Mouse (Mus musculus) kidney, embryonic 16.5 days (tissue): ENCODE data around the gene Lingo2. TPM values are rescaled to one million over a fixed set of nuclear protein-coding genes. Genes with fewer than 3 reads are reported as not detected.

Experiments
- ATAC-seq: fragments of 200-750 bp; cut with Nextera tagmentation; 2 replicates; pipeline ENCODE4 v1.8.0; 2017; ENCODE audit warnings: moderate TSS enrichment; ENCODE audit not compliant: low FRiP score, low TSS enrichment
- H3K27ac ChIP-seq: fragments of 300-500 bp; sonication (generic); 2 replicates; pipeline ENCODE4 v1.5.1; 2014; ENCODE audit warnings: low read length
- H3K27me3 ChIP-seq: fragments of 300-500 bp; sonication (generic); 2 replicates; pipeline ENCODE4 v1.6.1; 2014; ENCODE audit warnings: low read length, control low read depth, mixed read lengths; ENCODE audit not compliant: insufficient read depth
- H3K36me3 ChIP-seq: fragments of 300-500 bp; sonication (generic); 2 replicates; pipeline ENCODE4 v1.6.1; 2014; ENCODE audit warnings: low read length, control low read depth, mixed read lengths; ENCODE audit not compliant: insufficient read depth
- H3K4me1 ChIP-seq: fragments of 300-500 bp; sonication (generic); 2 replicates; pipeline ENCODE4 v1.6.1; 2014; ENCODE audit warnings: low read length, control low read depth, mixed read lengths; ENCODE audit not compliant: insufficient read depth
- H3K4me2 ChIP-seq: fragments of 300-500 bp; sonication (generic); replicated peaks from 2 replicates; pipeline ENCODE4 v1.6.1; 2014; ENCODE audit warnings: low read depth, low read length
- H3K4me3 ChIP-seq: fragments of 300-500 bp; sonication (generic); 2 replicates; pipeline ENCODE4 v1.5.1; 2014; ENCODE audit warnings: mild to moderate bottlenecking, low read length
- H3K9ac ChIP-seq: fragments of 300-500 bp; sonication (generic); replicated peaks from 2 replicates; pipeline ENCODE4 v1.6.1; 2014; ENCODE audit warnings: low read length
- H3K9me3 ChIP-seq: fragments of 300-500 bp; sonication (generic); 2 replicates; pipeline ENCODE4 v1.6.1; 2016; ENCODE audit warnings: low read length, control low read depth
- WGBS: fragments of 180-500 bp; shearing (Covaris S2); extraction: QIAGEN DNeasy Blood & Tissue Kit; methylation state at CpG from one replicate; pipeline ENCODE4 v1.1.7; 2014; 5-methylcytosine and 5-hydroxymethylcytosine counted together
- polyA plus RNA-seq: library from polyadenylated mRNA; unstranded; fragments of >200 nt; fragmentation: Nextera tagmentation; extraction: Ambion mirVana; gene quantifications from 2 replicates; pipeline ENCODE4 v1.2.1, GENCODE M21; 2015

Lingo2 gene
- polyA plus RNA-seq, 1 experiment from 2014 or later: 0.22 TPM

GRCm38 (mm10) chr4:35927722-35928121 lies 1023.8 kb downstream of the Lingo2 start:
- Histone ChIP-seq H3K4me2 (no peak overlapping the region), H3K9ac (no peak overlapping the region), H3K9me3 (no peaks in the 10 kb centered on the region), H3K4me1 (no peaks in the 10 kb centered on the region), H3K27me3 (no peaks in the 10 kb centered on the region), H3K4me3 (no peak overlapping the region), H3K36me3 (no peaks in the 10 kb centered on the region), H3K27ac (no peak overlapping the region)
- WGBS: 87% methylated on average over 2 of the region's 2 CpGs
- ATAC-seq: no peak

DNA sequence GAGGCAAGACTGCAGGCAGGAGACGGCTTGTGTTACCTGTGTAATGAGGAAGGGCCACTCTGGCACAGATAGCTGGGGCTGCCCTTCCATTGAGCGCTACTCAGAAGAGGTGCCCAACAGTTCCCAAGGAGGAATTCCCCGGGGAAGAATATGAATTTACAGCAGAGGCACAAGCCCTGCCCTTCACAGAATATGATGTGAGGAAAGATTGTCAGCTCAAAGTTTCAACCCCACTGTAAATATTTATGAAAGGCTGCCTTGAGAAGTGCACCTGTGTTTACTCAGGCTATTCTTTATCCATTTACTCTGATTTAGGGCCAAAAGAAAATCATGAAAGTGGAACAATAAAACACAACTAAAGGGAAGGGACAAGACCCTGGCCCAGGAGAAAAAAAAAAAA lies 1034.1 kb downstream of the Lingo2 start:
- ATAC-seq: no peak
- H3K9ac ChIP-seq: no peak overlapping the region
- 72% methylated on average over 3 of the region's 3 CpGs for WGBS
- no peaks in the 10 kb centered on the region for H3K9me3 ChIP-seq
- H3K4me2 ChIP-seq: no peak overlapping the region
- no peaks in the 10 kb centered on the region for H3K4me1 ChIP-seq
- no peak overlapping the region for H3K4me3 ChIP-seq
- no peak overlapping the region for H3K27ac ChIP-seq
- no peaks in the 10 kb centered on the region for H3K27me3 ChIP-seq
- H3K36me3 ChIP-seq: no peaks in the 10 kb centered on the region

- Histone ChIP-seq H3K4me2 (no peak overlapping the region), H3K4me3 (no peak overlapping the region), H3K9me3 (no peaks in the 10 kb centered on the region), H3K27ac (no peak overlapping the region), H3K9ac (no peak overlapping the region), H3K27me3 (no peaks in the 10 kb centered on the region), H3K36me3 (no peaks in the 10 kb centered on the region), H3K4me1 (no peaks in the 10 kb centered on the region)
- 60% methylated on average over 1 of the region's 1 CpGs for WGBS
- no peak for ATAC-seq
Measured at GRCm38 (mm10) chr4:35897769-35898564, 1053.6 kb downstream of the Lingo2 start.

GRCm38 (mm10) chr4:35885591-35886542 lies 1065.7 kb downstream of the Lingo2 start:
- Histone ChIP-seq H3K9me3 (no peaks in the 10 kb centered on the region), H3K4me1 (no peaks in the 10 kb centered on the region), H3K27ac (no peak overlapping the region), H3K36me3 (no peaks in the 10 kb centered on the region), H3K4me2 (no peak overlapping the region), H3K27me3 (no peaks in the 10 kb centered on the region), H3K4me3 (no peak overlapping the region), H3K9ac (no peak overlapping the region)
- no peak for ATAC-seq
- WGBS: 64% methylated on average over 5 of the region's 5 CpGs

GRCm38 (mm10) chr4:35884946-35885460 lies 1066.5 kb downstream of the Lingo2 start:
- no peaks in the 10 kb centered on the region for H3K4me1 ChIP-seq
- no peak for ATAC-seq
- H3K27ac ChIP-seq: no peak overlapping the region
- H3K4me2 ChIP-seq: no peak overlapping the region
- no peaks in the 10 kb centered on the region for H3K36me3 ChIP-seq
- no peak overlapping the region for H3K4me3 ChIP-seq
- WGBS: 51% methylated on average over 3 of the region's 3 CpGs
- no peaks in the 10 kb centered on the region for H3K9me3 ChIP-seq
- no peaks in the 10 kb centered on the region for H3K27me3 ChIP-seq
- H3K9ac ChIP-seq: no peak overlapping the region

DNA sequence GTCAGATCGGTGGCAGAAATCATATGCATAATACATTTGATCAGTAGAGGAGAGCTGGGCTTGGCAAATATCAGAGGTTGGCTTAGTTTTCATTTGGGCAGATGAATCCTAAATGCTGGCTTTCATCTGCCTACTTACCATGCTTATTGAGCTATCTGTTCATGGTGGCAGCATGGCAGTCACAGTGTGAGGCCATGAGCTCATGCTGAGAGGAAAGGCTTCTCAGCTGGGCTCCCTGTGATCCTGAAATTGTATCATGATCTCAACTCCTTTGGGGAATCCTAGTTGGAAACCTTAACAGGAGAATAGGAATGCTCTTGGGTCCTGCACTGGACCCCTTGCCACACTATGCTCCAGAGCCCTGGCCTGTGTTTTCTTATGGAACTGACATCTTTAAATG lies 1105.0 kb downstream of the Lingo2 start:
- ATAC-seq: no peak
- H3K9ac ChIP-seq: no peak overlapping the region
- no peaks in the 10 kb centered on the region for H3K36me3 ChIP-seq
- H3K27ac ChIP-seq: no peak overlapping the region
- no peak overlapping the region for H3K4me3 ChIP-seq
- 89% methylated on average over 1 of the region's 1 CpGs for WGBS
- H3K27me3 ChIP-seq: no peaks in the 10 kb centered on the region
- H3K9me3 ChIP-seq: no peaks in the 10 kb centered on the region
- no peaks in the 10 kb centered on the region for H3K4me1 ChIP-seq
- H3K4me2 ChIP-seq: no peak overlapping the region

DNA sequence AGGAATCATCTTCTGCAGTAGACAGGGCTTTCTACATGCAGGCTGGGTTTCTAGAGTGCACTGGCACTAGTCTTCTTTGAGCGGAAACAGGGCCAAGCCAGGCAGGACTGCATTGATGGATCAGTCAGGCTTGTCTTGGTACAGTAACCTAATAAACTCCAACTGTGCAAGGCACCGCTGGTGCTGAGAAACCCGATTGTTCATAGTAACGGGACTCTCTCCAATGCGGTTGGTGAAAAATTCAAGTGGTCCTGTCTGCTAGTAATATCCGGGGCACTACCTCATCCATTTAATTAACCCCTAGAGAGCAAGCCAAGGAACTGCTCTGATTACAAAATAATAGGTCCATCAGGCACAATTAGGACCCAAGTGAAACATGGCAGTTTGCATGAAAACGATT lies 1106.4 kb downstream of the Lingo2 start:
- H3K4me3 ChIP-seq: no peak overlapping the region
- H3K27ac ChIP-seq: no peak overlapping the region
- ATAC-seq: no peak
- no peaks in the 10 kb centered on the region for H3K9me3 ChIP-seq
- WGBS: 71% methylated on average over 7 of the region's 7 CpGs
- H3K4me1 ChIP-seq: no peaks in the 10 kb centered on the region
- H3K27me3 ChIP-seq: no peaks in the 10 kb centered on the region
- H3K4me2 ChIP-seq: no peak overlapping the region
- no peak overlapping the region for H3K9ac ChIP-seq
- H3K36me3 ChIP-seq: no peaks in the 10 kb centered on the region

DNA sequence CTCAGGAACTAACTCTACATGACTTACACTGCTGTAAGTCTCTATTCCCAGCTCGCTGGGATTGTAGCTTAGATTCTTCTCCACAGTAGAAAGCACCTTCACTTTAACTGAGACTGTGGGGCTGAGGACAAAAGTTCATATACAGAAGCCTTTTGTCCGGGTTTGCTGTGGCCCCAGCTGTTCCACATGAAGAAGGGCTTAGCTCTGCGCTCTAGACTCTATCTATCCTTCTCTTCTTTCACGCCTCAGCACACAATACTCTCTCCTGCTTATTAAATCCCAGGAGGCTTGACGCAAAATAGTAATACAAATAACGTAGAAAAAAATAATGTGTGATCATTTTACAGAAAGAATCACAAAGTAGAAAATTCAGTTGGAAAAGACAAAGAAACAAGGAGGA lies 1107.0 kb downstream of the Lingo2 start:
- WGBS: 82% methylated on average over 6 of the region's 6 CpGs

DNA sequence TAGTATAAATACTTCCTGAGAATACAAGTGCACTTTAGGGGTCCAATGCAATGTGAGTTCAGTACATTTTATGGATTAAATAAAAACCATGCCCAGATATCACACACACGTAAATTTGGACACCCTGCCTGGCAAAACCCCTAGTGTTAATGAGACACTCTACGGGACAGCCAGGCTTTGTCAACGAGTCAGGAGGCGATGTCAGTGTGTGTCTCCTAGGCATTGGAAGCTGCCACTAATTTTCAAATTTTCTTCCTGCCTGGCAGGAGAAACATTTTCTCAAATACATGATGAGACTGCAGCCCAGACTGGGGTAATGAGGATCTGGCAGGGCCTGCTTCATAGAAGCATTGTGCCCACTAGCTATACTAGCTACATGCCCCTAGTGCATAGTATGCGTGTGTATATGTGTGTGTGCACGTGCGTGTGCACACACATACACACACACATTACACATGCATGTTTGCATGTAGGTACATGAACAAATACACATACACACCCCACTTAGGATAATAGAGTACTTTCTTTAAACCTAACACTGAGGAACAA lies 1128.2 kb downstream of the Lingo2 start:
- Histone ChIP-seq H3K4me3 (no peak overlapping the region), H3K9ac (no peak overlapping the region), H3K4me1 (no peaks in the 10 kb centered on the region), H3K27me3 (no peaks in the 10 kb centered on the region), H3K4me2 (no peak overlapping the region), H3K27ac (no peak overlapping the region), H3K36me3 (no peaks in the 10 kb centered on the region), H3K9me3 (no peaks in the 10 kb centered on the region)
- WGBS: 84% methylated on average over 7 of the region's 7 CpGs
- no peak for ATAC-seq

More for the DNA sequence above, 1107.0 kb downstream of the Lingo2 start:
- no peaks in the 10 kb centered on the region for H3K27me3 ChIP-seq
- H3K4me3 ChIP-seq: no peak overlapping the region
- no peaks in the 10 kb centered on the region for H3K4me1 ChIP-seq
- no peaks in the 10 kb centered on the region for H3K36me3 ChIP-seq
- H3K9ac ChIP-seq: no peak overlapping the region
- H3K4me2 ChIP-seq: no peak overlapping the region
- H3K27ac ChIP-seq: no peak overlapping the region
- H3K9me3 ChIP-seq: no peaks in the 10 kb centered on the region
- ATAC-seq: no peak
